Mouse (Mus musculus) lung, adult 2 months (tissue): ENCODE data around the gene Wwox.

Source experiments
- CTCF ChIP-seq: fragments of 200-500 bp; IDR thresholded peaks from 2 replicates; pipeline ENCODE4 v1.5.1; 2011; ENCODE audit warnings: mild to moderate bottlenecking, low read length, control low read depth; ENCODE audit not compliant: insufficient read depth
- POLR2A ChIP-seq: fragments of 200-500 bp; IDR thresholded peaks from 2 replicates; pipeline ENCODE4 v1.6.1; 2011; ENCODE audit warnings: low read depth, mild to moderate bottlenecking, control low read depth, low read length, borderline replicate concordance; ENCODE audit errors: extremely low read depth

- no peak for TF ChIP-seq POLR2A
- TF ChIP-seq CTCF: no peak
Observed at GRCm38 (mm10) chr8:114505351-114506347, 66.2 kb downstream of the Wwox start.
